Mouse (Mus musculus): ENCODE data around the gene Mrpl17.

GRCm38 (mm10) chr7:105753281-105753680 lies 57.6 kb downstream of the Mrpl17 start:
- TF ChIP-seq POLR2A (IDR thresholded peaks at IDR 0.05; ENCODE audit: control insufficient read depth, low read depth, low read length) (no peak), CTCF (IDR thresholded peaks at IDR 0.05; ENCODE audit: control insufficient read depth, insufficient read depth, insufficient replicate concordance, low read depth, low read length) (no peak)
